Mouse (Mus musculus) heart, postnatal 0 days (tissue): Measurements from ENCODE around the gene Pdzd2. TPM values are rescaled to one million over a fixed set of nuclear protein-coding genes. Genes with fewer than 3 reads are reported as not detected.

Experiments
- ATAC-seq: fragments of 200-750 bp; cut with Nextera tagmentation; 2 replicates; pipeline ENCODE4 v1.8.0; 2017; ENCODE audit warnings: low read depth, moderate number of reproducible peaks, moderate library complexity; ENCODE audit not compliant: insufficient read depth
- DNase-seq: peaks from one replicate; pipeline ENCODE4 v3.0.0-alpha.2; 2016; ENCODE audit warnings: low spot score
- H3K27ac ChIP-seq: fragments of 300-500 bp; sonication (generic); 2 replicates; pipeline ENCODE4 v1.5.1; 2014; ENCODE audit warnings: low read depth, mild to moderate bottlenecking
- H3K27me3 ChIP-seq: fragments of 300-500 bp; sonication (generic); 2 replicates; pipeline ENCODE4 v1.6.1; 2014; ENCODE audit warnings: low read length, mixed read lengths; ENCODE audit not compliant: control insufficient read depth, insufficient read depth
- H3K36me3 ChIP-seq: fragments of 300-500 bp; sonication (generic); replicated peaks from 2 replicates; pipeline ENCODE4 v1.6.1; 2014; ENCODE audit warnings: low read length, mixed read lengths; ENCODE audit not compliant: control insufficient read depth, insufficient read depth
- H3K4me1 ChIP-seq: fragments of 300-500 bp; sonication (generic); 2 replicates; pipeline ENCODE4 v1.6.1; 2014; ENCODE audit warnings: antibody characterized with exemption; ENCODE audit not compliant: control insufficient read depth, insufficient read depth
- H3K4me2 ChIP-seq: fragments of 300-500 bp; sonication (generic); 2 replicates; pipeline ENCODE4 v1.6.1; 2014; ENCODE audit warnings: low read depth, mild to moderate bottlenecking, low read length, moderate library complexity
- H3K4me3 ChIP-seq: fragments of 300-500 bp; sonication (generic); 2 replicates; pipeline ENCODE4 v1.5.1; 2014; ENCODE audit warnings: low read depth, low read length
- H3K9ac ChIP-seq: fragments of 300-500 bp; sonication (generic); replicated peaks from 2 replicates; pipeline ENCODE4 v1.6.1; 2014; ENCODE audit warnings: low read depth, low read length, mixed read lengths
- H3K9me3 ChIP-seq: fragments of 300-500 bp; sonication (generic); replicated peaks from 2 replicates; pipeline ENCODE4 v1.6.1; 2016; ENCODE audit warnings: low read length; ENCODE audit not compliant: control insufficient read depth
- CTCF ChIP-seq: IDR thresholded peaks from 2 replicates; pipeline ENCODE4 v1.5.1; 2016; ENCODE audit warnings: antibody characterized with exemption, control low read depth, low read depth
- EP300 ChIP-seq: IDR thresholded peaks from 2 replicates; pipeline ENCODE4 v1.6.1; 2016; ENCODE audit warnings: antibody characterized with exemption, low read depth
- WGBS: fragments of 180-500 bp; shearing (Covaris S2); extraction: QIAGEN DNeasy Blood & Tissue Kit; methylation state at CpG from one replicate; pipeline ENCODE4 v1.1.7; 2014; 5-methylcytosine and 5-hydroxymethylcytosine counted together
- polyA plus RNA-seq: library from polyadenylated mRNA; unstranded; fragments of >200 nt; fragmentation: Nextera tagmentation; extraction: Ambion mirVana; gene quantifications from 2 replicates; pipeline ENCODE4 v1.2.1, GENCODE M21; 2015
- total RNA-seq: library from RNA; depleted of rRNA; stranded (reverse); fragments of >200 nt; gene quantifications from 2 replicates; pipeline ENCODE4 v1.2.3, GENCODE M21; 2014; ENCODE audit warnings: low replicate concordance

The Pdzd2 gene
- total and polyA plus RNA-seq, 2 experiments from 2014 or later: 36.1 to 86.0 TPM

GRCm38 (mm10) chr15:12742117-12742906 lies 2.6 kb upstream of the Pdzd2 start:
- Histone ChIP-seq H3K9ac (no peak overlapping the region), H3K9me3 (no peaks in the 10 kb centered on the region), H3K27ac (no peak overlapping the region), H3K27me3 (no peaks in the 10 kb centered on the region), H3K4me2 (no peak overlapping the region), H3K4me1 (peaks cover 8% of the 10 kb centered on the region; the same call in 1 of the 2 replicates), H3K36me3 (no peaks in the 10 kb centered on the region), H3K4me3 (no peak overlapping the region)
- 77% methylated on average over 6 of the region's 6 CpGs for WGBS
- TF ChIP-seq CTCF: no peak
- TF ChIP-seq EP300: no peak
- DNase-seq: no peak
- ATAC-seq: no peak

GRCm38 (mm10) chr15:12738301-12739093 lies 1.2 kb downstream of the Pdzd2 start:
- TF ChIP-seq CTCF (no peak), EP300 (no peak)

GRCm38 (mm10) chr15:12735208-12735607 lies 4.5 kb downstream of the Pdzd2 start:
- TF ChIP-seq EP300 (no peak), CTCF (no peak)
- 39% methylated on average over 2 of the region's 2 CpGs for WGBS
- peaks cover 13% of the 10 kb centered on the region; the same call in 1 of the 2 replicates for H3K4me1 ChIP-seq

More at GRCm38 (mm10) chr15:12738301-12739093, 1.2 kb downstream of the Pdzd2 start:
- H3K9me3 ChIP-seq: no peaks in the 10 kb centered on the region
- 27% methylated on average over 10 of the region's 10 CpGs for WGBS
- no peaks in the 10 kb centered on the region for H3K27me3 ChIP-seq
- 0 out of 2 replicates have a peak, but pooled peaks cover 6% of the 10 kb centered on the region for H3K36me3 ChIP-seq
- peak overlapping the region; percentile 80 for H3K4me3 ChIP-seq
- ATAC-seq (peak; percentile 27; the same call in 1 of the 2 replicates), DNase-seq (peak; percentile 28)
- H3K4me1 ChIP-seq: no peaks in the 10 kb centered on the region
- peak overlapping the region; percentile 95 for H3K27ac ChIP-seq
- peak overlapping the region; percentile 78 for H3K4me2 ChIP-seq
- peak overlapping the region; percentile 70 for H3K9ac ChIP-seq

GRCm38 (mm10) chr15:12734221-12734620 lies 5.5 kb downstream of the Pdzd2 start:
- Histone ChIP-seq H3K9me3 (no peaks in the 10 kb centered on the region), H3K4me1 (peaks cover 13% of the 10 kb centered on the region; the same call in 1 of the 2 replicates), H3K27ac (no peak overlapping the region), H3K4me2 (no peak overlapping the region), H3K9ac (no peak overlapping the region), H3K36me3 (0 out of 2 replicates have a peak, but pooled peaks cover 6% of the 10 kb centered on the region), H3K4me3 (no peak overlapping the region), H3K27me3 (no peaks in the 10 kb centered on the region)
- no peak for DNase-seq
- 57% methylated on average over 4 of the region's 4 CpGs for WGBS
- TF ChIP-seq CTCF: no peak
- no peak for TF ChIP-seq EP300
- no peak for ATAC-seq

More at GRCm38 (mm10) chr15:12735208-12735607, 4.5 kb downstream of the Pdzd2 start:
- H3K9me3 ChIP-seq: no peaks in the 10 kb centered on the region
- H3K4me3 ChIP-seq: no peak overlapping the region
- DNase-seq: no peak
- ATAC-seq: no peak
- no peak overlapping the region for H3K9ac ChIP-seq
- 0 out of 2 replicates have a peak, but pooled peaks cover 6% of the 10 kb centered on the region for H3K36me3 ChIP-seq
- no peak overlapping the region for H3K4me2 ChIP-seq
- no peak overlapping the region for H3K27ac ChIP-seq
- no peaks in the 10 kb centered on the region for H3K27me3 ChIP-seq

- Histone ChIP-seq H3K4me1 (peaks cover 19% of the 10 kb centered on the region; the same call in 1 of the 2 replicates), H3K4me3 (no peak overlapping the region), H3K9me3 (no peaks in the 10 kb centered on the region), H3K36me3 (0 out of 2 replicates have a peak, but pooled peaks cover 6% of the 10 kb centered on the region), H3K4me2 (no peak overlapping the region), H3K9ac (no peak overlapping the region), H3K27ac (peak overlapping the region; percentile 74), H3K27me3 (no peaks in the 10 kb centered on the region)
- DNase-seq (peak; percentile 60), ATAC-seq (peak; percentile 53)
- TF ChIP-seq CTCF (no peak), EP300 (no peak)
- whole genome bisulfite sequencing: 38% methylated on average over 11 of the region's 11 CpGs
Measured at GRCm38 (mm10) chr15:12732613-12733012, 7.1 kb downstream of the Pdzd2 start.
